Comparison of ENCODE assay signal across 8 mouse cellular contexts in the genomic region with DNA sequence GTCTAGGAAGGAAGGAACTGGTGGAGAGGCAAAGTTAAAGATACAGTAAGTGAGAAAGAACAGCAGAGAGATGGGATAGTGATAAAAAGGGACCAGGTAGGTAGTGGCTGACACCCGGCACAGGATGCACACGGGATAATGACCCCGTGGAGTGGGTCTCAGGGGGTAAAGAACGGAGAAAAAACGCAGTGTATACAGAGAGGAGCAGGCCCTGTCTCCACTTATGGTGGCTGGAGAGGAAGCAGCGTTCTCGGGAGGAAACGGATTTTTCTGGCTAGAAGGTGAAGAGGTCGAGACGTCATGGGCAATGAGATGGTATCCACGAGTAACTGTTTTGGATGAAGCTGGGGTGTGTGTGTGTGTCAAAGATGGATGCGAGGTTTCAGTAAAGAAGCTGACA. TPM values are rescaled to one million over a fixed set of nuclear protein-coding genes. Genes with fewer than 3 reads are reported as not detected.
DNase-seq lines count a peak whose midpoint lies in the region; ATAC-seq lines count a peak whose summit lies in the region.

No protein-coding gene starts in this region.

- peak overlapping the region; percentile 25; the same call in 1 of the 2 replicates for H3K27ac ChIP-seq in forebrain, embryonic 10.5 days
- no peak overlapping the region for H3K27ac ChIP-seq in forebrain, embryonic 15.5 days (replicated peaks)
- H3K27ac ChIP-seq in hindbrain, embryonic 10.5 days, result peak overlapping the region; percentile 53; the same call in 1 of the 2 replicates
- H3K27ac ChIP-seq in liver, embryonic 16.5 days (ENCODE audit: low read length), result no peak overlapping the region

- no peak for DNase-seq in forebrain, embryonic 10.5 days (ENCODE audit: extremely low spot score, low spot score)
- no peak for DNase-seq in hindbrain, embryonic 10.5 days (ENCODE audit: low spot score)
- DNase-seq in adrenal gland, postnatal 4 days (ENCODE audit: low spot score in 2 of 2), result no peak
- no peak for DNase-seq in left cerebral cortex, adult 18-20 months (ENCODE audit: low spot score in 2 of 2)
- DNase-seq in thymus, postnatal 10 days (ENCODE audit: low spot score in 2 of 2), result no peak

- peaks cover 36% of the 10 kb centered on the region for H3K4me1 ChIP-seq in forebrain, embryonic 10.5 days
- 0 out of 2 replicates have a peak, but pooled peaks cover 8% of the 10 kb centered on the region for H3K4me1 ChIP-seq in forebrain, embryonic 15.5 days
- H3K4me1 ChIP-seq in hindbrain, embryonic 10.5 days (replicated peaks), result peaks cover 31% of the 10 kb centered on the region
- peaks cover 26% of the 10 kb centered on the region for H3K4me1 ChIP-seq in liver, embryonic 16.5 days (ENCODE audit: control insufficient read depth, low read depth, low read length)

- H3K4me3 ChIP-seq in forebrain, embryonic 10.5 days, result peak overlapping the region; percentile 24; the same call in 1 of the 2 replicates
- no peak overlapping the region for H3K4me3 ChIP-seq in forebrain, embryonic 15.5 days
- peak overlapping the region; percentile 20 for H3K4me3 ChIP-seq in hindbrain, embryonic 10.5 days
- peak overlapping the region; percentile 40 for H3K4me3 ChIP-seq in liver, embryonic 16.5 days (ENCODE audit: low read depth, low read length)

- no peak for ATAC-seq in forebrain, embryonic 15.5 days (replicated peaks)
- peak; percentile 39 for ATAC-seq in CD4-positive, CD25-positive, alpha-beta regulatory T cell, adult 4 months
- ATAC-seq in liver, embryonic 16.5 days (ENCODE audit: low read depth), result no peak

- no peaks in the 10 kb centered on the region; the same call in 1 of the 2 replicates for H3K27me3 ChIP-seq in forebrain, embryonic 10.5 days (ENCODE audit: poor library complexity, severe bottlenecking)
- no peaks in the 10 kb centered on the region; the same call in 1 of the 2 replicates for H3K27me3 ChIP-seq in forebrain, embryonic 15.5 days
- no peaks in the 10 kb centered on the region for H3K27me3 ChIP-seq in hindbrain, embryonic 10.5 days (ENCODE audit: insufficient read depth, poor library complexity, severe bottlenecking)
- no peaks in the 10 kb centered on the region for H3K27me3 ChIP-seq in liver, embryonic 16.5 days (ENCODE audit: control insufficient read depth, insufficient read depth, low read depth, low read length)

- H3K36me3 ChIP-seq in forebrain, embryonic 10.5 days (replicated peaks), result no peaks in the 10 kb centered on the region
- no peaks in the 10 kb centered on the region for H3K36me3 ChIP-seq in forebrain, embryonic 15.5 days
- no peaks in the 10 kb centered on the region for H3K36me3 ChIP-seq in hindbrain, embryonic 10.5 days
- no peaks in the 10 kb centered on the region for H3K36me3 ChIP-seq in liver, embryonic 16.5 days (ENCODE audit: control insufficient read depth, insufficient read depth)

- no peaks in the 10 kb centered on the region for H3K9me3 ChIP-seq in forebrain, embryonic 10.5 days
- no peaks in the 10 kb centered on the region for H3K9me3 ChIP-seq in forebrain, embryonic 15.5 days
- H3K9me3 ChIP-seq in hindbrain, embryonic 10.5 days, result no peaks in the 10 kb centered on the region
- H3K9me3 ChIP-seq in liver, embryonic 16.5 days (replicated peaks; ENCODE audit: control insufficient read depth, low read length), result no peaks in the 10 kb centered on the region

- no peak overlapping the region for H3K4me2 ChIP-seq in forebrain, embryonic 15.5 days (replicated peaks)
- peak overlapping the region; percentile 58 for H3K4me2 ChIP-seq in liver, embryonic 16.5 days (ENCODE audit: low read depth, low read length)

- H3K9ac ChIP-seq in forebrain, embryonic 15.5 days (replicated peaks), result no peak overlapping the region
- H3K9ac ChIP-seq in liver, embryonic 16.5 days (ENCODE audit: low read depth, low read length), result peak overlapping the region; percentile 32

- 30% methylated on average over 12 of the region's 12 CpGs for WGBS in forebrain, embryonic 10.5 days
- WGBS in forebrain, embryonic 15.5 days, result 33% methylated on average over 12 of the region's 12 CpGs
- 24% methylated on average over 12 of the region's 12 CpGs for WGBS in hindbrain, embryonic 10.5 days
- WGBS in liver, embryonic 16.5 days (ENCODE audit: insufficient replicate concordance), result 4% methylated on average over 12 of the region's 12 CpGs

RNA-seq across cellular contexts. Expression of a gene that starts 55.4 kb away (rescaled TPM):
- polyA plus RNA-seq in forebrain, embryonic 10.5 days (2016; fragmentation: Nextera tagmentation; extraction: Ambion mirVana), result 41.4 and 43.4 TPM in 2 replicates
- 25.2 and 25.8 TPM in 2 replicates for polyA plus RNA-seq in forebrain, embryonic 15.5 days (2015; fragmentation: Nextera tagmentation; extraction: Ambion mirVana)
- polyA plus RNA-seq in CD4-positive, CD25-positive, alpha-beta regulatory T cell, adult 4 months (2017; shearing (Covaris generic)), result 10 to 100 TPM; 19.7 to 23.0 TPM
- polyA plus RNA-seq in hindbrain, embryonic 10.5 days (2016; fragmentation: Nextera tagmentation; extraction: Ambion mirVana), result 38.1 and 50.1 TPM in 2 replicates
- 10.9 and 11.2 TPM in 2 replicates for polyA plus RNA-seq in liver, embryonic 16.5 days (2015; fragmentation: Nextera tagmentation; extraction: Ambion mirVana)
- total RNA-seq in adrenal gland, postnatal 4 days (2021), result 10 to 100 TPM; 39.0 to 52.5 TPM
- 10 to 100 TPM; 35.7 to 39.7 TPM for total RNA-seq in left cerebral cortex, adult 18-20 months (2021)

Comparison
In these comparisons a context has a peak if more than half of its experiments do, and no peak if none do; other contexts are left out.
1. H3K27ac ChIP-seq: peak in forebrain, embryonic 10.5 days (single experiment) and hindbrain, embryonic 10.5 days (single experiment); none in forebrain, embryonic 15.5 days (single experiment) and liver, embryonic 16.5 days (single experiment).